Mouse (Mus musculus): ENCODE measurements at regions not wholly inside any gene's neighbourhood (a gene's known extent, or its start where the extent isn't known, plus 50 kb on each side); places are given as distances from the start of the nearest gene placed in this dataset.

- Histone ChIP-seq H3K9me3 (ENCODE audit: control insufficient read depth, low read length) (no peaks in the 10 kb centered on the region), H3K9ac (ENCODE audit: low read length) (no peak overlapping the region), H3K4me2 (ENCODE audit: low read depth, low read length, severe bottlenecking) (no peak overlapping the region), H3K27ac (ENCODE audit: low read depth, low read length) (no peak overlapping the region), H3K36me3 (ENCODE audit: control insufficient read depth, insufficient read depth, low read length) (no peaks in the 10 kb centered on the region), H3K4me1 (replicated peaks; ENCODE audit: control insufficient read depth, insufficient read depth, low read length) (no peaks in the 10 kb centered on the region), H3K4me3 (ENCODE audit: low read depth, low read length) (no peak overlapping the region), H3K27me3 (ENCODE audit: control insufficient read depth, insufficient read depth, low read length) (no peaks in the 10 kb centered on the region)
- DNase-seq (ENCODE audit: low spot score) (no peak), ATAC-seq (replicated peaks; ENCODE audit: low FRiP score) (no peak)
- 87% methylated on average over 8 of the region's 8 CpGs for WGBS
Observed at GRCm38 (mm10) chr17:47061031-47061620, 50.8 kb upstream of the Ubr2 start.

Measured in forebrain, embryonic 11.5 days (tissue).